Mouse (Mus musculus) brain, embryonic 14.5 days (tissue): ENCODE measurements around the gene Gm43518. TPM values are rescaled to one million over a fixed set of nuclear protein-coding genes. Genes with fewer than 3 reads are reported as not detected.

Source experiments
- DNase-seq: peaks from one replicate; pipeline ENCODE4 v3.0.0-alpha.2; 2011; ENCODE audit warnings: low read depth
- CTCF ChIP-seq: fragments of 200-500 bp; IDR thresholded peaks from 2 replicates; pipeline ENCODE4 v1.5.1; 2012; ENCODE audit warnings: inconsistent platforms, mild to moderate bottlenecking, moderate library complexity, borderline replicate concordance; ENCODE audit not compliant: insufficient read depth, insufficient read length; ENCODE audit errors: extremely low read depth
- POLR2A ChIP-seq: fragments of 200-500 bp; IDR thresholded peaks from 2 replicates; pipeline ENCODE4 v1.6.1; 2012; ENCODE audit warnings: mild to moderate bottlenecking, inconsistent platforms, borderline replicate concordance; ENCODE audit not compliant: poor library complexity, insufficient read depth, insufficient read length, severe bottlenecking; ENCODE audit errors: extremely low read depth
- polyA plus RNA-seq: library from polyadenylated mRNA; depleted of rRNA; stranded (reverse); fragments of >200 nt; gene quantifications from 2 replicates; pipeline ENCODE4 v1.2.3, GENCODE M21; 2012; rRNA removed

The Gm43518 gene
- polyA plus RNA-seq, 1 experiment = 2.3 TPM

GRCm38 (mm10) chr5:123975668-123976180 lies 48.5 kb downstream of the Gm43518 start:
- TF ChIP-seq POLR2A (no peak), CTCF (no peak)
- no peak for DNase-seq

GRCm38 (mm10) chr5:123977231-123977630 lies 50.0 kb downstream of the Gm43518 start:
- no peak for DNase-seq
- TF ChIP-seq POLR2A (no peak), CTCF (no peak)

GRCm38 (mm10) chr5:123978131-123978530 lies 50.9 kb downstream of the Gm43518 start:
- no peak for TF ChIP-seq CTCF
- no peak for TF ChIP-seq POLR2A
- DNase-seq = no peak

GRCm38 (mm10) chr5:123979221-123979979 lies 52.2 kb downstream of the Gm43518 start:
- no peak for DNase-seq
- TF ChIP-seq CTCF = no peak
- TF ChIP-seq POLR2A = no peak

GRCm38 (mm10) chr5:123979980-123980369 lies 52.8 kb downstream of the Gm43518 start:
- DNase-seq = no peak
- TF ChIP-seq CTCF (no peak), POLR2A (no peak)

GRCm38 (mm10) chr5:123980521-123981249 lies 53.5 kb downstream of the Gm43518 start:
- TF ChIP-seq POLR2A (no peak), CTCF (no peak)
- no peak for DNase-seq

- TF ChIP-seq POLR2A (no peak), CTCF (no peak)
- DNase-seq = no peak
Measured at GRCm38 (mm10) chr5:123981250-123981554, 54.0 kb downstream of the Gm43518 start.

GRCm38 (mm10) chr5:123982838-123983237 lies 55.6 kb downstream of the Gm43518 start:
- TF ChIP-seq POLR2A = no peak
- no peak for TF ChIP-seq CTCF
- no peak for DNase-seq

- no peak for DNase-seq
- no peak for TF ChIP-seq CTCF
- no peak for TF ChIP-seq POLR2A
Measured at GRCm38 (mm10) chr5:123985434-123985833, 58.2 kb downstream of the Gm43518 start.

GRCm38 (mm10) chr5:123986925-123987324 lies 59.7 kb downstream of the Gm43518 start:
- TF ChIP-seq POLR2A = no peak
- DNase-seq = no peak

- TF ChIP-seq CTCF (no peak), POLR2A (no peak)
- DNase-seq = no peak
Measured at GRCm38 (mm10) chr5:123987511-123987910, 60.3 kb downstream of the Gm43518 start.

Other genes with a start within 250 kb of the Gm43518 start
- gene Clip1, start 242.8 kb upstream of the Gm43518 start, polyA plus RNA-seq = 73.9 and 94.8 TPM in 2 replicates
- gene Zcchc8, start 206.3 kb upstream of the Gm43518 start, polyA plus RNA-seq = 79.2 and 91.8 TPM in 2 replicates
- 112 and 115 TPM in 2 replicates for gene Rsrc2, start 178.0 kb upstream of the Gm43518 start, polyA plus RNA-seq
- gene Kntc1, start 177.7 kb upstream of the Gm43518 start, polyA plus RNA-seq = 10.3 and 17.5 TPM in 2 replicates
- 0.07 and 0.30 TPM in 2 replicates for gene Hcar2, start 61.9 kb upstream of the Gm43518 start, polyA plus RNA-seq
- 0.23 and 0.48 TPM in 2 replicates for gene Hcar1, start 47.4 kb upstream of the Gm43518 start, polyA plus RNA-seq
- gene Denr, start 20.2 kb upstream of the Gm43518 start, polyA plus RNA-seq = 27.8 and 37.4 TPM in 2 replicates
- 6.8 and 7.1 TPM in 2 replicates for gene Ccdc62, start 3.3 kb downstream of the Gm43518 start, polyA plus RNA-seq
- gene Hip1r, start 46.2 kb downstream of the Gm43518 start, polyA plus RNA-seq = 17.7 and 23.9 TPM in 2 replicates
- gene Vps37b, start 104.9 kb downstream of the Gm43518 start, polyA plus RNA-seq = 79.9 and 107 TPM in 2 replicates
- gene Abcb9, start 168.4 kb downstream of the Gm43518 start, polyA plus RNA-seq = 6.5 and 9.6 TPM in 2 replicates
- 38.1 and 47.2 TPM in 2 replicates for gene Ogfod2, start 184.9 kb downstream of the Gm43518 start, polyA plus RNA-seq
- gene Arl6ip4, start 188.7 kb downstream of the Gm43518 start, polyA plus RNA-seq = 64.5 and 67.8 TPM in 2 replicates